30 mouse cellular contexts compared by ENCODE assay signal in genomic region chr12:57409976-57410375, GRCm38 (mm10).
A peak's percentile ranks its signal among the peaks of the same experiment; 100 is the strongest.
DNase-seq lines count a peak whose midpoint lies in the region; ATAC-seq and TF ChIP-seq lines count a peak whose summit lies in the region.
"Had no signal": no experiment of that assay in that cellular context is flagged by ENCODE, and none has a peak within 500 bp of the region (broad histone marks: within the 10 kb centered on the region; RNA-seq: fewer than 3 reads in every experiment).

No protein-coding gene starts in this region.

- H3K9ac ChIP-seq in lung, postnatal 0 days (replicated peaks; ENCODE audit: low read depth) = no peak overlapping the region
- H3K9ac ChIP-seq: embryonic facial prominence, embryonic 15.5 days; forebrain, embryonic 12.5 days; forebrain, embryonic 15.5 days; heart, embryonic 13.5 days; hindbrain, embryonic 14.5 days had no signal

- no peak overlapping the region for H3K4me3 ChIP-seq in lung, postnatal 0 days (ENCODE audit: low read depth, low read length)
- H3K4me3 ChIP-seq: embryonic facial prominence, embryonic 15.5 days; forebrain, embryonic 12.5 days; forebrain, embryonic 15.5 days; heart, adult 2 months; heart, embryonic 10.5 days; heart, embryonic 13.5 days had no signal

- no peak overlapping the region for H3K27ac ChIP-seq in lung, postnatal 0 days (ENCODE audit: low read length)
- H3K27ac ChIP-seq: embryonic facial prominence, embryonic 15.5 days; forebrain, embryonic 12.5 days; forebrain, embryonic 15.5 days; heart, adult 2 months; heart, embryonic 10.5 days; heart, embryonic 13.5 days; hindbrain, embryonic 14.5 days; hindbrain, postnatal 0 days had no signal

- ATAC-seq in lung, postnatal 0 days = no peak
- ATAC-seq: activated CD4-positive, CD25-positive, alpha-beta regulatory T cell, adult 4 months; forebrain, embryonic 15.5 days; hindbrain, postnatal 0 days; inflammation-experienced regulatory T-cells, adult 6 months had no signal

- no peaks in the 10 kb centered on the region for H3K4me1 ChIP-seq in lung, postnatal 0 days (ENCODE audit: insufficient read depth, low read depth, low read length)
- H3K4me1 ChIP-seq: embryonic facial prominence, embryonic 15.5 days; forebrain, embryonic 12.5 days; forebrain, embryonic 15.5 days; heart, embryonic 10.5 days; heart, embryonic 13.5 days had no signal

- TF ChIP-seq CTCF in lung, postnatal 0 days (IDR thresholded peaks at IDR 0.05) = no peak

- no peaks in the 10 kb centered on the region for H3K36me3 ChIP-seq in lung, postnatal 0 days (ENCODE audit: insufficient read depth, low read length)
- H3K36me3 ChIP-seq: embryonic facial prominence, embryonic 15.5 days; forebrain, embryonic 12.5 days; forebrain, embryonic 15.5 days; G1E; heart, embryonic 10.5 days; heart, embryonic 13.5 days had no signal

- no peak overlapping the region for H3K4me2 ChIP-seq in lung, postnatal 0 days (replicated peaks; ENCODE audit: low read depth, low read length)
- H3K4me2 ChIP-seq: embryonic facial prominence, embryonic 15.5 days; forebrain, embryonic 12.5 days; forebrain, embryonic 15.5 days; heart, embryonic 13.5 days; hindbrain, embryonic 14.5 days had no signal

- no peak for TF ChIP-seq EP300 in lung, postnatal 0 days (IDR thresholded peaks at IDR 0.05)

- H3K27me3 ChIP-seq in lung, postnatal 0 days (replicated peaks; ENCODE audit: insufficient read depth, low read length) = no peaks in the 10 kb centered on the region
- H3K27me3 ChIP-seq: CH12.LX; embryonic facial prominence, embryonic 15.5 days; forebrain, embryonic 12.5 days; forebrain, embryonic 15.5 days; heart, embryonic 13.5 days had no signal

- H3K9me3 ChIP-seq in lung, postnatal 0 days (ENCODE audit: low read length) = no peaks in the 10 kb centered on the region
- H3K9me3 ChIP-seq: embryonic facial prominence, embryonic 15.5 days; forebrain, embryonic 12.5 days; forebrain, embryonic 15.5 days; G1E; heart, embryonic 10.5 days; heart, embryonic 13.5 days had no signal

- DNase-seq in layer of hippocampus, adult 9-10 months (ENCODE audit: low spot score) = peak; percentile 5
- no peak for DNase-seq in layer of hippocampus, postnatal 36 days
- peak; percentile 32 for DNase-seq in lung, postnatal 0 days (ENCODE audit: low spot score)
- no peak for DNase-seq in lung, postnatal 10 days
- DNase-seq in NIH3T3 (ENCODE audit: low read depth) (peak; percentile 44), MN1 (ENCODE audit: low spot score) (no peak)
- DNase-seq in brain, adult 2 months (ENCODE audit: low read depth, low spot score) = peak; percentile 8
- DNase-seq: adrenal gland, postnatal 10 days; adrenal gland, postnatal 36 days; B cell, adult 2 months; cerebellum, adult 11 months; cerebellum, adult 2 months; cerebellum, adult 9-11 months; cerebellum, postnatal 36 days; embryo, embryonic 11 days; gastrocnemius, postnatal 36 days; heart, adult 2 months; heart, postnatal 14 days; heart, postnatal 4 days had no signal

Comparison
In these comparisons a context has a peak if more than half of its experiments do, and no peak if none do; other contexts are left out.
1. DNase-seq: peak in layer of hippocampus, adult 9-10 months (single experiment), lung, postnatal 0 days (single experiment), NIH3T3 (single experiment) and brain, adult 2 months (single experiment); none in layer of hippocampus, postnatal 36 days (0 of 2), lung, postnatal 10 days (single experiment) and MN1 (single experiment).